Mouse (Mus musculus) kidney, postnatal 36 days (tissue): ENCODE measurements around the gene Zfp345.
"Not testable (repeated sequence)": the region's sequence is repeated elsewhere in the genome, so short reads cannot be mapped to it uniquely, and the experiment has no call there.

Source experiments
- DNase-seq, 2 experiments: peaks; one replicate each; pipeline ENCODE4 v3.0.0; 2021 to 2022; ENCODE audit warnings: mixed read lengths in 2 of 2

Gene Zfp345

DNA sequence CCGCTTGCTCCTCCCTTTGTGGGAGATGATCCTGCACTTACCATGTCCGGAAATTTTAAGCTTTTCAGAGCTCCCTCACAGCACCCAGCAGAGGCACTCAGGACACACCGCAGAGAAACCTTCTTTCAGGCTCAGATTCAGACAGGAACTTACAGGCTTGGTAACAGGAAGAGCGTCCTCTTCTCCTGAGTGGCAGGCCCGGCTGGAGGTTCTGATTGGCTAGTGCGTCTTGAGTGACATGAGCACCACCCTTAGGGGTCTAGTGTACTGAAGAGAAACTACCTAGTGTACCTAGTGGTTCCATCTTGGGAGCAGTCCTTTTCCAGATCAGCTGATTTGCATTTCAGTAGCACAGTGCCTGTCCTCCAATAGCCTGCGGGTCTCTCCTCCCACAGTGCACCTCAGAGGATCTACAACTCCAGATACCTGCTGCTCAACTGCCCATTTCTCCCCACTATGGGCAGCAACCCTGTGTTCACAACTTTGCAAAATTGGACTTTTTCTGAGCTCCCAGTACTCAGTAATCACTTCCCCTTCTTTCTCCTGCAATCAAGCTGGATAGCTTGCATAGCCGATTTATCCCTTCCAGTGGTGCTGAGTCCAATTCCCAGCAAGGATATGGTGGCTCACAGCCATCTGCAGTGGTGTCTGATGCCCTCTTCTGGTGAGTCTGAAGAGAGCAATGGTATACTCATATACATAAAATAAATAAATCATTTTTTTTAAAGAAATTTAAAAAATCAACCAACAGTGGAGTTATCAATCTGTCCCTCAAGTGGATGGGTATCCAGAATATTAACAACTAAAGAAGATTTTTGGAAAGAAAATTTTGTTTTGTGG lies at the start of gene Zfp345:
Gene Zfp345 (minus strand): TSS at position 153 of the 840 bp plus-strand sequence.
- not testable (repeated sequence) for DNase-seq

DNA sequence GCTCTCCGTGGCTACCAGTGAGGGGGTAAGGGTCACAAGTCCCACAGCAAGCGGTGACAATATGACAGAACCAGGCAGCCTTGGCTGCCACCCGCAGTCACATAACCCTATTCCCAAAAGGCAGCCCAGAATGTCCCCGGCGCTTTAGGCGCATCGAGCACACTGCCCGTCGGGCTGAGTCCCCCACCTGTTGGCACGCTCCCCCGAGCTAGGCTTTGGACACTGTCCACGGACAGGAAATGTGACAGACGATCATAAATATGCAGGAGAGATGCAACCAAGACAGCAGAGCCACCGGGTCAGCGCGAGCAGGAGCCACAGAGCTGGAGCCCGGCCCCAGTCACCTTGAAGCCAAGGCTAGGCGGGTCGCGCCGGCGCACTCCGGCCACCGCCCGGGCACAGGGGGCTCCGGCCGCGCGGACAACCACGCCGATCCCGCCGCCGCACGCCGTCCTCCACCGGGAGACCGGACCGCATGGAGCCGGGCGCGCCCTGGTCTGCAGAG lies 40.9 kb upstream of the Zfp345 start:
- peak in 1 of 2 experiments; percentile 1 for DNase-seq

DNA sequence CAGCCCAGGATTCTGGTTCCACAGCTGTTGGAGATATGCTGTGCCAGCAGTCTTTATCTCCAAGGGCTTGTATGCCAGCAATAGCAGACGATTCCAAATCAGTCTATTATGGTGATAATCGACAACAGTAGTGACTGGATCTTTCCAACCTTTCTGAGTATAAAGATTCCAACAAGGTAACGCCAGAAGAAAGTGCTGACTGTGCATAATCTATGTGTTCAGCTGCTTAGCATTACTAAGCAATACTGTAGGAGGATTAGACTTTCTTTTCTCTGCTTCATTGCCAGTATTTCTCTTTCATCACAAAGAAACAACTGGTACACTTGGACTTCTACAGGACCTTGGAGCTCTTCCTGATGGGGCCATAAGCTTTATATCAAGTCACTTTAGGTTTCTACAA lies 27.9 kb upstream of the Zfp345 start:
- no peak for DNase-seq

DNA sequence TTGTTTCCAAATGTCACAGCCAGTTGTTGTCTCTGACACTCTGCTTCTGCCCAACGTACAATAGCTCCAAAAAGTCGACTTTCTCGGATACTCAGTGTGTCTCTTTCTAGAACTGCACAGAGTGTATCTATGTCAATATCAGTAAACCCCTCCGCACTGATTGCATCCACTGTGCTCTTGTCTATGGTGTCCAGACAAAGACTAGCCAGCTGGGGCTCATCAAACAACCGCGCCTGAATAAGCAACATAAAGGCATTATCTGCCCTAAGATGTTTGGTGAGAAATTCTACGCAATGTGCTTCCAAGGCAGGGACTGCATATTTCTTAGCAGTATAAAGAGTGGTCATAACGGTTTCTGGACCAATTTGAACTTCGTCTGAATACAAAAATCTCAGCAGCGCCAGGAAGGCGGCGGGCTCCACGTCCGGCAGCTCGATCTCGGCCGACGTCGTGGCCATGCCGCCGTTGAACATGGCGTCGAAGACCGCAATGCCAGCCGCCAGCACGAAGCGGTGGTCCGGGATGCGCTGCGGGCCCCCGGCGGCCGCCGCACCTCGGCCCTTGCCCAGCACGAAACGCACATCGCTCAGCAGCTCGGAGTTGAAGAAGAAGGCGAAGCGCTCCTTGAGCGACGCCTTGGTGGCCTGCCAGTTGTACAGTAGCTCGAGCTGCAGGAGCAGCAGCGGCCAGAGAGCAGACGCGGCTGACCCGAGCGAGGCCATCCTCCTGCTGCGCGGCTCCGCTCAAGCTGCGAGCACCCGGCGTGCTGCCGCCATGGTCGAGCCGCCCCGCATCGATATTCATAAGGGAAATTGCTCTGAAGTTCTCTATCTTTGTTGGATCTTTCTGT lies 15.5 kb upstream of the Zfp345 start:
- peak in 1 of 2 experiments; percentile 17 for DNase-seq

DNA sequence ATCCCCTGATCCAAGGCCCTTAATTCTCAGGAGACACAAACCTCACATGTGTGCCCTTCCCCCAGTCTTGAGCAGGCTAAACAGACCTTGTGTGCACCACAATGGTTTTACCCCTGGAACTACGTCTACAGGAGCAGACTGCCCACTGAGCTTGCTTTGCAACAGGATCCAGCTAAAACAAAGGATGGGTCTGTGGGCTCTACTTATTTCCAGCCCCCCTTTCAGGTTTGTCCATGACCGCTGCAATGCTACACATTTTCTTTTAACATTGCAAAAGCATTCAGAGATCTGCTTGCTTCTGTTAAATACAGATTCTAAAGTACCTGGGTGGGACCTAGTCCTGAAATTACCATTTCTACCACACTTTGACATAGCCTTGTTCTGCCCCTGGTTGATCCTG lies 8.1 kb upstream of the Zfp345 start:
- DNase-seq, result no peak

DNA sequence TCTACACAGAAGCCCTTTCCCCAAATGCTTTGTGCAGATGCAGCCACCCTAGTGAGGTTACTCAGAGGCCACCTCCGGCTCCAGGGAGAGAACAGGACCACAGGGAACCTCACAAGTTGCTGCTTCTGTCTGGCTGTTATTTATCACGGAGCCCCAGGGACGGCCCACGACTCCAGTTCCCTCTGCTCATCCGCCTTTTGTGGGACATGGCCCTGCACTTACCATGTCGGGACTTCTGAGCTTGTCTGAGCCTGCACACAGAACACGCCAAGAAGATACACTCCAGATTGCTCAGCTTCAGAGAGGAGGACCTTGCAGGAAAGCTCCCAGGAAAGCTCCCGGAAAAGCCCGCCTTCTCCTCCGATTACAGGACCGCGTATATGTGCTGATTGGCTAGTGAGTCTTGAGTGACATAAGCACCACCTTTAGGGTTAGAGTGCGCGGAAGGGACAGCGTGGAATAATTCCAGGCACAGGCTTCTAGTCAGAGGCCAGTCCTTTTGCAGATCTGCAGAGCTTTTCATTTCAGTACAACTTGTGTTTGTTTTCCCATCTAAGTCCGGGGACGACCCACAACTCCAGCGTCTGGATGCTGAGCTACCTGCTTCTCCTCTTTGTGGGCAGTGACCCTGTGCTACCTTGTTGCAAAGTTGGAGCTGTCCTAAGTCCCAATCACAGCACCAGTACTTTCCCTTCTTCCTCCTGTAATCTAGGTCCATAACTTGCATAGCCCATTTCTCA lies 33.5 kb downstream of the Zfp345 start, which contains the start of gene Zfp442:
Gene Zfp442 (minus strand): TSS at position 307 of the 740 bp plus-strand sequence.
- peak; percentile 78 to 79 for DNase-seq

DNA sequence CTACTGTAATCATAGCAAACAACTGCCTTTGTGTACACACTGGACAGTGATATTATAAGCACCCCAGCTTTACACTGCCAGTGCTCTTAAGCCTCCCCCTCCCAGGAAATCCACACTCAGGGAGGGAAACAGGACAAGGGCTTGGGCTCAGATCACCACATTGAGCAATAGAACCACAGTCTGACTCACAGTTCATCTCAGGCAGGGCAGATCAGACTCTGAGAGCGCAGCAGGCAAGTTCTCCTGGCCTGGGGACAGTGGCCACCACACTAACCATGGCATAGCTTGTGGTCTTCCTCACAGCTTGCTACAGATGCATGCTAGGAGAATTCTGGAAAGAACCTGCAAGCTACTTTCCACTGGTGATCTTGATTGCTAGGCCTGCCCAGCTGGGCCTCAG lies 45.8 kb downstream of the Zfp345 start:
- DNase-seq, result not testable (repeated sequence)
